Mouse (Mus musculus): ENCODE data around the gene Baiap2. TPM values are rescaled to one million over a fixed set of nuclear protein-coding genes. Genes with fewer than 3 reads are reported as not detected.

Baiap2 gene
- polyA plus RNA-seq, 1 experiment from 2014 or later, result 11.1 TPM

DNA sequence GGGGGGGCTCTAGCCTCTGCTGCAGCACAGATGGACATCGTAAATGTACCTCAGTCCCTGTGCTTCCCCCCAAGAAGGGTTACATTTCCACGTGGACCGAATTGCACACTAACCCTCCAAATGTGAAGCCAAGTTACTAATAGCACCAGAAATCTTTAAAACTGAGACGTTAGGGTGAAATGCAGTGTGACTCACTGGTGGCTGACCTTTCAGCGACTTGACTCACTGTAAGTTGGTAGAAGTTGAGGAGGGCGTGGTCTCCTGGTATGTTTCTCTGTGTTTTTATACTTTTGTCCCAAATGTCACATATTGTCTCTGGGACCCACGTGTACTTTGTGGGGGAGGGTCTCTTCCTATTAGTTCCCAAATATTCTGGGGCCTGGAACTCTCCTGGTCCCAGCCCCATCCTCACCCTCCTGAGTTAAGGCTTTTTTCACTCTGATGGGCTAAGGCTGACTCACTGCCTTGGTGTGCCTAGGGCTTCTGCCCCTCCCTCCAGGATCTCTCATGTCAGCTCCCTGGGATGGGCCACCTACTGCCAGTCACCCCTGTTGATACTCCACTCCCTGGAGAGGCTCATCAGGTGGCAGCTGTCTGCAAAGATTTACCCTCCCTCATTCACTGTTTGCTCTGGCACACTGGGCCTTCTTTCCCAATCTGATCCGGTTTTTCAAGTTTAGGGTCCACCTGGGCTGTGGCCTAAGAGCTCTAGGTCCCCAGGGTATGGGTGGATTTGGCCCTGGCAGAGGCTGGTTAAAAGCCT lies 33.4 kb downstream of the Baiap2 start:
- no peak for DNase-seq (ENCODE audit: extremely low spot score, low spot score)
- Histone ChIP-seq H3K27me3 (ENCODE audit: poor library complexity, severe bottlenecking) (no peaks in the 10 kb centered on the region), H3K4me1 (peaks cover 9% of the 10 kb centered on the region), H3K36me3 (replicated peaks) (peaks cover 7% of the 10 kb centered on the region), H3K9me3 (no peaks in the 10 kb centered on the region), H3K27ac (no peak overlapping the region), H3K4me3 (no peak overlapping the region)
- WGBS, result 86% methylated on average over 8 of the region's 8 CpGs

- Histone ChIP-seq H3K27ac (no peak overlapping the region), H3K4me1 (no peaks in the 10 kb centered on the region), H3K9me3 (no peaks in the 10 kb centered on the region), H3K27me3 (ENCODE audit: poor library complexity, severe bottlenecking) (no peaks in the 10 kb centered on the region), H3K4me3 (no peak overlapping the region), H3K36me3 (replicated peaks) (peaks cover 26% of the 10 kb centered on the region)
- no peak for DNase-seq (ENCODE audit: extremely low spot score, low spot score)
- 95% methylated on average over 4 of the region's 4 CpGs for WGBS
These were observed 36.1 kb downstream of the Baiap2 start for GRCm38 (mm10) chr11:119978701-119979100.

- no peaks in the 10 kb centered on the region for H3K27me3 ChIP-seq (ENCODE audit: poor library complexity, severe bottlenecking)
- peaks cover 25% of the 10 kb centered on the region for H3K36me3 ChIP-seq (replicated peaks)
- 89% methylated on average over 10 of the region's 10 CpGs for WGBS
- H3K4me1 ChIP-seq, result no peaks in the 10 kb centered on the region
- H3K9me3 ChIP-seq, result no peaks in the 10 kb centered on the region
- no peak for DNase-seq (ENCODE audit: extremely low spot score, low spot score)
- no peak overlapping the region for H3K4me3 ChIP-seq
- no peak overlapping the region for H3K27ac ChIP-seq
These were observed 37.2 kb downstream of the Baiap2 start for GRCm38 (mm10) chr11:119979596-119980385.

GRCm38 (mm10) chr11:119981769-119982168 lies 39.2 kb downstream of the Baiap2 start:
- no peak for DNase-seq (ENCODE audit: extremely low spot score, low spot score)
- Histone ChIP-seq H3K9me3 (no peaks in the 10 kb centered on the region), H3K36me3 (replicated peaks) (peaks cover 28% of the 10 kb centered on the region), H3K4me3 (no peak overlapping the region), H3K27me3 (ENCODE audit: poor library complexity, severe bottlenecking) (no peaks in the 10 kb centered on the region), H3K4me1 (no peaks in the 10 kb centered on the region), H3K27ac (no peak overlapping the region)
- WGBS, result 79% methylated on average over 3 of the region's 3 CpGs

GRCm38 (mm10) chr11:119982236-119982635 lies 39.7 kb downstream of the Baiap2 start:
- no peak overlapping the region for H3K4me3 ChIP-seq
- WGBS, result 93% methylated on average over 3 of the region's 3 CpGs
- no peaks in the 10 kb centered on the region for H3K9me3 ChIP-seq
- H3K4me1 ChIP-seq, result no peaks in the 10 kb centered on the region
- DNase-seq (ENCODE audit: extremely low spot score, low spot score), result no peak
- H3K27me3 ChIP-seq (ENCODE audit: poor library complexity, severe bottlenecking), result no peaks in the 10 kb centered on the region
- H3K36me3 ChIP-seq (replicated peaks), result peaks cover 25% of the 10 kb centered on the region
- H3K27ac ChIP-seq, result no peak overlapping the region

GRCm38 (mm10) chr11:119983151-119983550 lies 40.6 kb downstream of the Baiap2 start:
- peaks cover 25% of the 10 kb centered on the region for H3K36me3 ChIP-seq (replicated peaks)
- DNase-seq (ENCODE audit: extremely low spot score, low spot score), result no peak
- no peak overlapping the region for H3K27ac ChIP-seq
- no peaks in the 10 kb centered on the region for H3K9me3 ChIP-seq
- H3K4me3 ChIP-seq, result no peak overlapping the region
- H3K27me3 ChIP-seq (ENCODE audit: poor library complexity, severe bottlenecking), result no peaks in the 10 kb centered on the region
- WGBS, result 99% methylated on average over 2 of the region's 2 CpGs
- peaks cover 5% of the 10 kb centered on the region for H3K4me1 ChIP-seq

- H3K4me1 ChIP-seq, result peaks cover 38% of the 10 kb centered on the region
- 88% methylated on average over 9 of the region's 9 CpGs for WGBS
These were observed 44.3 kb downstream of the Baiap2 start for GRCm38 (mm10) chr11:119986751-119987425.

DNA sequence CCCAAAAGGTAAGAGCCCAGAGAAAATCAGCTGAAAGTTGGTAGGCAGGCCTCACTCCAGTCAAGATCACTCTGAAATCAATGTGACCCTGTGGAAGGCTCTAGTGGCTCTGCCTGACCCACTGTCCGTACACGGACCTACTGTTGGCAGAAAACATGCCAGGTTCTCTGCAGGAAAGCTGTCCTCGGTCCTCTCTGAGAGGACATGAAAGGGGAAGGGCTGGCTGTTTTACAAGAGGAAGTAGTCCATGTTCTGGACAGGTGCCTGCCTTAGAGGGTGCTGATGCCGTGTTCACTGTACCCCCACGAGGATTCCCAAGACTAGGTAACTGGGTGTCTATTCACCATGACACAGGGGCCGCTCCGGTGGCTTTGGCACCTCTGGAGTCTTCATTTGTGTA lies 45.3 kb downstream of the Baiap2 start:
- Histone ChIP-seq H3K27me3 (ENCODE audit: poor library complexity, severe bottlenecking) (peaks cover 6% of the 10 kb centered on the region; the same call in 1 of the 2 replicates), H3K4me3 (no peak overlapping the region), H3K36me3 (replicated peaks) (peaks cover 8% of the 10 kb centered on the region; the same call in 1 of the 2 replicates), H3K4me1 (peaks cover 38% of the 10 kb centered on the region), H3K27ac (no peak overlapping the region), H3K9me3 (no peaks in the 10 kb centered on the region)
- no peak for DNase-seq (ENCODE audit: extremely low spot score, low spot score)
- WGBS, result 90% methylated on average over 7 of the region's 7 CpGs

More at GRCm38 (mm10) chr11:119986751-119987425, 44.3 kb downstream of the Baiap2 start:
- no peak overlapping the region for H3K27ac ChIP-seq
- DNase-seq (ENCODE audit: extremely low spot score, low spot score), result no peak
- H3K4me3 ChIP-seq, result no peak overlapping the region
- H3K27me3 ChIP-seq (ENCODE audit: poor library complexity, severe bottlenecking), result peaks cover 6% of the 10 kb centered on the region; the same call in 1 of the 2 replicates
- H3K36me3 ChIP-seq (replicated peaks), result peaks cover 16% of the 10 kb centered on the region
- no peaks in the 10 kb centered on the region for H3K9me3 ChIP-seq

DNA sequence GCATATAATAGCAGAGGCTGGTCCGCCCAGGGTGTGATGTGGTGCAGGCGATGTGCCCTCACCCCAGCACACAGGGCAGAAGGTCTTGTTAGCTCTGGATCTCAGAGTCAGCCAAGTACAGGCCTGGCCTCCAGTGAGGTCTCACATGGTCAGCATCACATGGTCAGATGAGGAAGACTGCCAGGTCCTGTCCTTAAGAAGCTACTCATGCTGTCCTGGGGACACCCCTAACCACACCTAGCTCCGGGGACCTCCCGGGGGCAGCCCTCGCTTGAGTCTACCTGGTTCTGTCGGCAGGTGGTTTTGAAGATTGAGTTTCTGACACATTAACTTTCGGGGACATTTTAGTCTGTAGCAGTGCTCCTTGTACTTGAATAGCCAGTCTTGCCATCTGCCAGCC lies 45.8 kb downstream of the Baiap2 start:
- no peak overlapping the region for H3K4me3 ChIP-seq
- H3K4me1 ChIP-seq, result peaks cover 38% of the 10 kb centered on the region
- peaks cover 6% of the 10 kb centered on the region; the same call in 1 of the 2 replicates for H3K27me3 ChIP-seq (ENCODE audit: poor library complexity, severe bottlenecking)
- DNase-seq (ENCODE audit: extremely low spot score, low spot score), result no peak
- H3K36me3 ChIP-seq (replicated peaks), result peaks cover 8% of the 10 kb centered on the region; the same call in 1 of the 2 replicates
- H3K9me3 ChIP-seq, result no peaks in the 10 kb centered on the region
- peak overlapping the region; percentile 58 for H3K27ac ChIP-seq
- WGBS, result 94% methylated on average over 7 of the region's 7 CpGs

- peak; percentile 26 for DNase-seq (ENCODE audit: extremely low spot score, low spot score)
- Histone ChIP-seq H3K4me1 (peaks cover 38% of the 10 kb centered on the region), H3K36me3 (replicated peaks) (peaks cover 9% of the 10 kb centered on the region), H3K27ac (peak overlapping the region; percentile 58), H3K27me3 (ENCODE audit: poor library complexity, severe bottlenecking) (peaks cover 6% of the 10 kb centered on the region; the same call in 1 of the 2 replicates), H3K9me3 (no peaks in the 10 kb centered on the region), H3K4me3 (no peak overlapping the region)
- 56% methylated on average over 10 of the region's 10 CpGs for WGBS
These were observed 46.6 kb downstream of the Baiap2 start for GRCm38 (mm10) chr11:119989115-119989564.

GRCm38 (mm10) chr11:119990658-119991337 lies 48.2 kb downstream of the Baiap2 start:
- 66% methylated on average over 10 of the region's 10 CpGs for WGBS
- DNase-seq (ENCODE audit: extremely low spot score, low spot score), result no peak
- peak overlapping the region; percentile 15; the same call in 1 of the 2 replicates for H3K4me3 ChIP-seq
- peaks cover 38% of the 10 kb centered on the region for H3K4me1 ChIP-seq
- peak overlapping the region; percentile 70 for H3K27ac ChIP-seq
- H3K27me3 ChIP-seq (ENCODE audit: poor library complexity, severe bottlenecking), result peaks cover 6% of the 10 kb centered on the region; the same call in 1 of the 2 replicates
- H3K9me3 ChIP-seq, result no peaks in the 10 kb centered on the region
- peaks cover 25% of the 10 kb centered on the region for H3K36me3 ChIP-seq (replicated peaks)

DNA sequence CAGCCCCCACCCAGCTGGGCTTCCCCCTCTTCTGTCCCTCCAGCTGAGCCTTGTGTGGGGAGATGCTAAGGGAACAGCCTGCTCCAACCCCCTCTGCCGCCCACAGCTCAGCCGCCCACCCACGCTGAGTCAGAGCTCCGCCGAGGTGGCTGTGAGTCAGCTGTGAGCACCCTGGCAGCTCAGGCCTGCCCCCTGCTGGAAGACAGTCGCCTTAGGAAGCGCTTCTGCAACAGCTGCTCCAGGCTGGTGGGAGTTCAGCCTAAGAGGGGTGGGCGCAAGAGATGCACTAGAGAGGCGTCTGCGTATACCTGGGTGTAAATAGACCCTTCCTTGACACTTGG lies 48.7 kb downstream of the Baiap2 start:
- Histone ChIP-seq H3K9me3 (no peaks in the 10 kb centered on the region), H3K27me3 (ENCODE audit: poor library complexity, severe bottlenecking) (peaks cover 6% of the 10 kb centered on the region; the same call in 1 of the 2 replicates), H3K36me3 (replicated peaks) (peaks cover 29% of the 10 kb centered on the region), H3K27ac (peak overlapping the region; percentile 70), H3K4me1 (peaks cover 38% of the 10 kb centered on the region), H3K4me3 (peak overlapping the region; percentile 15; the same call in 1 of the 2 replicates)
- DNase-seq (ENCODE audit: extremely low spot score, low spot score), result peak; percentile 84
- WGBS, result 18% methylated on average over 10 of the region's 10 CpGs
